Mouse (Mus musculus): Measurements from ENCODE around the gene Mtmr14. TPM values are rescaled to one million over a fixed set of nuclear protein-coding genes. Genes with fewer than 3 reads are reported as not detected.
A peak's percentile ranks its signal among the peaks of the same experiment; 100 is the strongest.

The Mtmr14 gene
- polyA plus RNA-seq, 1 experiment from 2014 or later, result 53.5 TPM

DNA sequence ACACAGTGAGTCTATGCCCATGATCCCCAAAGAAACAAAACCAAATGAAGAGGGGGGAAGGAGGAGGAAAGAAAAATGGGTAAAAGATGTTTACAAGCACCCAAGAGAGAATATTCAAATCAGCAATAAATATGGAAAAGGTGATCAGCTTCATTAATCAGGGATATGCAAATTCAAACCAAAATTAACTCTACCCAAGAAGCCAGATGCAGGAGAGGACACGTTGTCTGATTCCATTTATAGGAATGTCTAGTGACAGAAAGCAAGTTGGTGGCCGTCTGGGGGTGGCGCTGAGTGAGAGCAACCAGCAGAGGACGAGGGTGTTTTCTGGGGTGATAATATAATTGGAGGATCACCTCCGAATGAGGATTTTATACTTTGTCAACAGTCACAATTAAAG lies 2.5 kb upstream of the Mtmr14 start:
- H3K4me2 ChIP-seq (ENCODE audit: low read depth), result no peak overlapping the region
- no peaks in the 10 kb centered on the region for H3K27me3 ChIP-seq (ENCODE audit: control insufficient read depth, insufficient read depth, low read length)
- ATAC-seq (ENCODE audit: insufficient read depth, low FRiP score, low TSS enrichment), result no peak
- no peaks in the 10 kb centered on the region for H3K9me3 ChIP-seq (ENCODE audit: control insufficient read depth, low read length)
- H3K9ac ChIP-seq (ENCODE audit: low read length), result no peak overlapping the region
- H3K4me1 ChIP-seq (ENCODE audit: control insufficient read depth, insufficient read depth, low read length), result peaks cover 6% of the 10 kb centered on the region; the same call in 1 of the 2 replicates
- 69% methylated on average over 5 of the region's 5 CpGs for WGBS
- DNase-seq (ENCODE audit: low spot score), result no peak
- no peak overlapping the region for H3K27ac ChIP-seq (ENCODE audit: low read depth, low read length)
- no peaks in the 10 kb centered on the region for H3K36me3 ChIP-seq (ENCODE audit: control insufficient read depth, insufficient read depth, low read length)
- H3K4me3 ChIP-seq (ENCODE audit: low read depth, low read length), result no peak overlapping the region

DNA sequence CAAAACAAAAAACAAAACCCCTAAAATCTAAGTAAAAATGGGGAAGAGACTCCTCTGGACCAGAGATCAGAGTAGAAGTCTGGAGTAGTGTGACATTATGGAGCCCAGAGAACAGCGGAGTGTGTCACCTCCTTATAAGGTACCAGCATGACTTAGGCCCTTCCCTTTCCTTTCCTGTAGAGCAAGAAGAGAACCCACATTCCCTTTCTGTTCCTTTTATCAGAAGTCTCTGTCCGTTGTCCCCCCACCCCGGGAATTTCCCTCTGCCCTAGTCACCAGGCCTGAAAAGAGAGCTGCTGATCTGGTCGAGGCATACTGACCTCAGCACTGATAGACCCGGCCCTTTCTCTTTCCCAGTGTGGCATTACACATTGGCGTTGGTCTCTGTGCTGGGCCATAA lies 799 bp downstream of the Mtmr14 start:
- DNase-seq (ENCODE audit: low spot score), result no peak
- H3K27ac ChIP-seq (ENCODE audit: low read depth, low read length), result no peak overlapping the region
- H3K27me3 ChIP-seq (ENCODE audit: control insufficient read depth, insufficient read depth, low read length), result no peaks in the 10 kb centered on the region
- peak overlapping the region; percentile 77 for H3K9ac ChIP-seq (ENCODE audit: low read length)
- WGBS, result 34% methylated on average over 6 of the region's 6 CpGs
- peaks cover 6% of the 10 kb centered on the region; the same call in 1 of the 2 replicates for H3K4me1 ChIP-seq (ENCODE audit: control insufficient read depth, insufficient read depth, low read length)
- H3K4me3 ChIP-seq (ENCODE audit: low read depth, low read length), result peak overlapping the region; percentile 99
- H3K4me2 ChIP-seq (ENCODE audit: low read depth), result peak overlapping the region; percentile 90
- no peak for ATAC-seq (ENCODE audit: insufficient read depth, low FRiP score, low TSS enrichment)
- no peaks in the 10 kb centered on the region for H3K9me3 ChIP-seq (ENCODE audit: control insufficient read depth, low read length)
- no peaks in the 10 kb centered on the region for H3K36me3 ChIP-seq (ENCODE audit: control insufficient read depth, insufficient read depth, low read length)

DNA sequence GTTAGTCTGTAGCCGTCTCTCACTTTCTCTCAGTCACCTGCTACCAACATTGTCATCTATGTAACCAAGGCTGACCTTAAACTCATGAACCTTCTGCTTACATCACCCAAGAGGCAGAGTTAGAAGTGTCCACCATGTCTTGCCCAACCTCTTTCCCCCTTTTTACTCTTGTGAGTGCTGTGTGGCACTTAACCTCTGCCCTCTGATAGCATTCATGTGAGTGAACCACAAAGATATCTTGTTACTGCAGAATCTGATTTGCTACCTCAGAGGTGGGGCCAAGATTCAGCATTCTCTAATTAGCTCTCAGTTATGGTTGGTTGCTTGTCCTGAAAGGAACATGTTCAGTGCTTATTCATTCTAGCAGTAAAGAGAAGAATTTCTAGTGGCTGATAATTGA lies 5.1 kb downstream of the Mtmr14 start:
- WGBS, result 84% methylated on average over 1 of the region's 1 CpGs

DNA sequence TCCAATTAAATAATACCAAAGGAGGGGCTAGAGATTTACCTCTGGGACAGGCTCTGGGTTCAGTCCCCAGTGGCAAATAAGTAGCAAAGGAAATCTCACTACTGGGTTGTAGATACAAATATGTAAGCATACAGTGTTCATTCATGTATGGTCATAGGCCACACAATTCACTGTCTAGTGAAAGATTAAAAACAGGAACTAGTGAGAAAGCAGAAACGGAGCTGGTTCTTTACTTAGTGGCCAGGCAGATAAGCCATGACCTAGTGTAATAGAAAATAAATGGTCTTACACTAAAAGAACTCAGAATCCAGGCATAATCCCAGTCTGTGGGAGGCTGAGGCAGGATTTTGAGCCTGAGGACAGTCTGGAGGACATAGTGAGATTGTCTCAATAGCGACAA lies 7.9 kb downstream of the Mtmr14 start:
- H3K36me3 ChIP-seq (ENCODE audit: control insufficient read depth, insufficient read depth, low read length), result peaks cover 2% of the 10 kb centered on the region; the same call in 1 of the 2 replicates

More for the DNA sequence above, 5.1 kb downstream of the Mtmr14 start:
- Histone ChIP-seq H3K4me2 (ENCODE audit: low read depth) (no peak overlapping the region), H3K9ac (ENCODE audit: low read length) (no peak overlapping the region), H3K27ac (ENCODE audit: low read depth, low read length) (no peak overlapping the region), H3K4me1 (ENCODE audit: control insufficient read depth, insufficient read depth, low read length) (peaks cover 6% of the 10 kb centered on the region; the same call in 1 of the 2 replicates), H3K27me3 (ENCODE audit: control insufficient read depth, insufficient read depth, low read length) (no peaks in the 10 kb centered on the region), H3K9me3 (ENCODE audit: control insufficient read depth, low read length) (no peaks in the 10 kb centered on the region), H3K4me3 (ENCODE audit: low read depth, low read length) (no peak overlapping the region), H3K36me3 (ENCODE audit: control insufficient read depth, insufficient read depth, low read length) (peaks cover 2% of the 10 kb centered on the region; the same call in 1 of the 2 replicates)
- DNase-seq (ENCODE audit: low spot score) (no peak), ATAC-seq (ENCODE audit: insufficient read depth, low FRiP score, low TSS enrichment) (no peak)

DNA sequence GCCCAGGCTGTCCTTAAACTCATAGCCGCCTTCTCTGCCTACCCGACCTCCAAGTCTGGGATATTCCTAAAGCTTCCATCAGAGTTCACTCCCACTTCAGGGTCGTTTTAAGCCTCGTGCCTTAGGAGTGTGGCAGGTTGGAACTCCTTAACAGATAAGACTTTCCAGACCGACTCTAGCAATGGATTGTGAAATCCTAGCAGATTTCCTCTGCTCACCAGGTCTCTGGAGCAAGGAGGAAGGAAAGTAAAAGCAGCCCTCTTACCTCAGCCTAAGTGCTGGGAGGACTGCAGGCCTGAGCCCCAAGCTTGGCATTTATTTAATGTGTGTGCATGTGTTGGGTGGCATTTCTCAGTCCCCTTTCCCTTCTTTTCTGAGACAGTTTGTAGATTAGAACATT lies 13.1 kb downstream of the Mtmr14 start:
- no peak overlapping the region for H3K4me2 ChIP-seq (ENCODE audit: low read depth)
- H3K9me3 ChIP-seq (ENCODE audit: control insufficient read depth, low read length), result no peaks in the 10 kb centered on the region
- H3K9ac ChIP-seq (ENCODE audit: low read length), result no peak overlapping the region
- H3K27me3 ChIP-seq (ENCODE audit: control insufficient read depth, insufficient read depth, low read length), result no peaks in the 10 kb centered on the region
- H3K4me3 ChIP-seq (ENCODE audit: low read depth, low read length), result no peak overlapping the region
- no peak for ATAC-seq (ENCODE audit: insufficient read depth, low FRiP score, low TSS enrichment)
- 87% methylated on average over 5 of the region's 5 CpGs for WGBS
- no peaks in the 10 kb centered on the region for H3K4me1 ChIP-seq (ENCODE audit: control insufficient read depth, insufficient read depth, low read length)
- DNase-seq (ENCODE audit: low spot score), result no peak
- H3K27ac ChIP-seq (ENCODE audit: low read depth, low read length), result no peak overlapping the region
- peaks cover 8% of the 10 kb centered on the region; the same call in 1 of the 2 replicates for H3K36me3 ChIP-seq (ENCODE audit: control insufficient read depth, insufficient read depth, low read length)

More for the DNA sequence above, 7.9 kb downstream of the Mtmr14 start:
- H3K9me3 ChIP-seq (ENCODE audit: control insufficient read depth, low read length), result no peaks in the 10 kb centered on the region
- WGBS, result 96% methylated on average over 2 of the region's 2 CpGs
- H3K4me3 ChIP-seq (ENCODE audit: low read depth, low read length), result no peak overlapping the region
- no peaks in the 10 kb centered on the region for H3K27me3 ChIP-seq (ENCODE audit: control insufficient read depth, insufficient read depth, low read length)
- H3K4me2 ChIP-seq (ENCODE audit: low read depth), result no peak overlapping the region
- H3K9ac ChIP-seq (ENCODE audit: low read length), result no peak overlapping the region
- H3K4me1 ChIP-seq (ENCODE audit: control insufficient read depth, insufficient read depth, low read length), result no peaks in the 10 kb centered on the region
- DNase-seq (ENCODE audit: low spot score) (no peak), ATAC-seq (ENCODE audit: insufficient read depth, low FRiP score, low TSS enrichment) (no peak)
- H3K27ac ChIP-seq (ENCODE audit: low read depth, low read length), result no peak overlapping the region

DNA sequence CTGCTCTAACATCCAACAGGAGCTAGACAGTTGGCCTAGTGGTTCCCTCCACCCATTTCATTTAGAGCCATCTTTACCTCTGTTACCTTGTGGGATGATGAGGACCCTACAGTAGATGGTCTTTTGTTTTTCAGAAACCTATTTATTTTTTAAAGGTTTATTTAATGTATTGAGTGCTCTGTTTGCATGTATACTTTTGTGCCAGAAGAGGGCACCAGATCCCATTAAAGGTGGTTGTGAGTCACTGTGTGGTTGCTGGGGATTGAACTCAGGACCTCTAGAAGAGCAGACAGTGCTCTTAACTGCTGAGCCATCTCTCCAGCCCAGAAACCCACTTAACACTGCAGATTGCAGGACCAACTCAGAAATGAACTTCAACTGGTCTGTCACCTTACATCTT lies 14.3 kb downstream of the Mtmr14 start:
- Histone ChIP-seq H3K4me1 (ENCODE audit: control insufficient read depth, insufficient read depth, low read length) (no peaks in the 10 kb centered on the region), H3K4me3 (ENCODE audit: low read depth, low read length) (no peak overlapping the region), H3K36me3 (ENCODE audit: control insufficient read depth, insufficient read depth, low read length) (peaks cover 8% of the 10 kb centered on the region; the same call in 1 of the 2 replicates), H3K4me2 (ENCODE audit: low read depth) (no peak overlapping the region), H3K9ac (ENCODE audit: low read length) (no peak overlapping the region), H3K27ac (ENCODE audit: low read depth, low read length) (no peak overlapping the region), H3K27me3 (ENCODE audit: control insufficient read depth, insufficient read depth, low read length) (no peaks in the 10 kb centered on the region), H3K9me3 (ENCODE audit: control insufficient read depth, low read length) (no peaks in the 10 kb centered on the region)
- DNase-seq (ENCODE audit: low spot score) (no peak), ATAC-seq (ENCODE audit: insufficient read depth, low FRiP score, low TSS enrichment) (no peak)

DNA sequence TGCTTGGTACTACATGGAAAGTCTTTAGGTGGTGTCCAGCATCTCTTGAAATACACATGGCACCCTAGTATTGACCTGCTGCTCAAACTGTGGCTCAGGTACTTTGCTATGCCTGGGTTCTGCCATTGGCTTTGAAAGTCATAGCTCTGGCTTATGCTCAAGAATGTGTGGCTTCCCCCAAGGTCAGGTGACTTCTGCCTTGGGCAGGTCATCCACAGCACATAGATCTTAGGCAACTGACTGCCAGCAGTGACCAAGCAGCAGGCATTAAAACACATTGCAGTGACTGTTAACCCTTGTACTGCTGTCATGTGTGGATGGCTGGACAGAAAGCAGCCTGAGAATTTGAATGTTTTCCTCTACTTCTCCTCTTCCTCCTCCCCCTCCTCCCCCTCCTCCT lies 17.3 kb downstream of the Mtmr14 start:
- ATAC-seq (ENCODE audit: insufficient read depth, low FRiP score, low TSS enrichment), result no peak

DNA sequence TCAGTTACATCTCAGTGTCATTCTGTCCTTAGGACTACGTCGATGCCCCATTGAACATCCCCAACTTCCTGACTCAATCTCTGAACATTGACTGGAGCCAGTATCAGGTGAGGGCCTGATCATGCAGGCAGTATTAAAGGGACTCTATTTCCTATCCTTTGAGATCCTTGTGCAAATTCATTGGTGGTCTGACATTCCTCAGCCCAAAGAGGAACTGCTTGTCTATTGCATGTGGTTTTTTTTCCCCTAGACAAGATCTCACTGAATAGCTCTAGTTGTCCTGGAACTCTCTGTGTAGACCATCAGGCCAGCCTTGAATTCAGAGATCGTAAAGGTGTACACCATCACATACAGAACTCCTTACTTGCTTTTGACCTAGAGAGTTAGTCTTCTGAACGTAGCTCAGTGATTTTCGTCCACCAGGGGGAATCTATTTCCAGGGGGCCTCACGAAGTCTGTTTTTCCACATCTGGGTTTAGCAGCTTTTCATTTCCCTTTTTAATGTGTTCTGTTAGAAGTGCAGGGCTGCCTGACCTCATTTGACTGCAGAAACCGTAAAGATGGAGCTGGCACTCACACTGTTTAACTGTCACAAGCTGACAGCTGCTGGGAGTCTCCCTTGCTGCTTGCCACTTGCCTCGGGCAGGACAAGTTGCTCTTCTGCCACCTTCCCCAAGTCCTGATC lies 23.7 kb downstream of the Mtmr14 start:
- no peaks in the 10 kb centered on the region for H3K9me3 ChIP-seq (ENCODE audit: control insufficient read depth, low read length)
- H3K27me3 ChIP-seq (ENCODE audit: control insufficient read depth, insufficient read depth, low read length), result no peaks in the 10 kb centered on the region
- DNase-seq (ENCODE audit: low spot score) (no peak), ATAC-seq (ENCODE audit: insufficient read depth, low FRiP score, low TSS enrichment) (no peak)
- no peak overlapping the region for H3K27ac ChIP-seq (ENCODE audit: low read depth, low read length)
- peaks cover 8% of the 10 kb centered on the region for H3K36me3 ChIP-seq (ENCODE audit: control insufficient read depth, insufficient read depth, low read length)
- WGBS, result 86% methylated on average over 8 of the region's 8 CpGs
- no peaks in the 10 kb centered on the region for H3K4me1 ChIP-seq (ENCODE audit: control insufficient read depth, insufficient read depth, low read length)
- no peak overlapping the region for H3K4me2 ChIP-seq (ENCODE audit: low read depth)
- no peak overlapping the region for H3K4me3 ChIP-seq (ENCODE audit: low read depth, low read length)
- no peak overlapping the region for H3K9ac ChIP-seq (ENCODE audit: low read length)

More for the DNA sequence above, 17.3 kb downstream of the Mtmr14 start:
- H3K27me3 ChIP-seq (ENCODE audit: control insufficient read depth, insufficient read depth, low read length), result no peaks in the 10 kb centered on the region
- DNase-seq (ENCODE audit: low spot score), result no peak
- no peak overlapping the region for H3K4me3 ChIP-seq (ENCODE audit: low read depth, low read length)
- H3K36me3 ChIP-seq (ENCODE audit: control insufficient read depth, insufficient read depth, low read length), result peaks cover 10% of the 10 kb centered on the region; the same call in 1 of the 2 replicates
- H3K9me3 ChIP-seq (ENCODE audit: control insufficient read depth, low read length), result no peaks in the 10 kb centered on the region
- H3K9ac ChIP-seq (ENCODE audit: low read length), result no peak overlapping the region
- H3K27ac ChIP-seq (ENCODE audit: low read depth, low read length), result no peak overlapping the region
- no peaks in the 10 kb centered on the region for H3K4me1 ChIP-seq (ENCODE audit: control insufficient read depth, insufficient read depth, low read length)
- no peak overlapping the region for H3K4me2 ChIP-seq (ENCODE audit: low read depth)

DNA sequence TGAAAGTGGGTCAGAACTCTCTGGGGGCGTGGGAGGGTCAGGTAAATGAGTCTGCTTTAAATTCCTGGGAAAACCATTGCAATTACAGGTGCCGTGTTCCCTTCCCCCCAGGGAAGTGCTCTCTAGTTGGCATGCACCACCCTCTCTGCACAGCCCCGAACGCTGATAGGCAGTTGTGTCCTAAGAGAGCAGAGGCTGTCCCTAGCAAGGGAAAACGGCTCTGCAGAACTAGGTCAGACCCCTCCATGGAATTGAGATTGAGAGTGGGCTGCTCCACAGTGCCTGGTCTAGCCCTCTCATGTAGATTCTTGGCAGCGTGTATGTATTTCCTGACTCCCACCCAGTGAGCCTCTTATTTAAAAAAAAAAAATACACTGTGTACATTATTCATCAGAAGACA lies 25.9 kb downstream of the Mtmr14 start:
- no peak overlapping the region for H3K4me3 ChIP-seq (ENCODE audit: low read depth, low read length)
- DNase-seq (ENCODE audit: low spot score) (no peak), ATAC-seq (ENCODE audit: insufficient read depth, low FRiP score, low TSS enrichment) (no peak)
- no peak overlapping the region for H3K9ac ChIP-seq (ENCODE audit: low read length)
- H3K4me1 ChIP-seq (ENCODE audit: control insufficient read depth, insufficient read depth, low read length), result no peaks in the 10 kb centered on the region
- no peak overlapping the region for H3K4me2 ChIP-seq (ENCODE audit: low read depth)
- H3K9me3 ChIP-seq (ENCODE audit: control insufficient read depth, low read length), result no peaks in the 10 kb centered on the region
- 85% methylated on average over 6 of the region's 6 CpGs for WGBS
- H3K27me3 ChIP-seq (ENCODE audit: control insufficient read depth, insufficient read depth, low read length), result no peaks in the 10 kb centered on the region
- H3K36me3 ChIP-seq (ENCODE audit: control insufficient read depth, insufficient read depth, low read length), result peaks cover 8% of the 10 kb centered on the region
- no peak overlapping the region for H3K27ac ChIP-seq (ENCODE audit: low read depth, low read length)

Measured in neural tube, embryonic 11.5 days (tissue).